Mouse (Mus musculus) embryonic facial prominence, embryonic 11.5 days (tissue): Measurements from ENCODE around the gene Wbp2. TPM values are rescaled to one million over a fixed set of nuclear protein-coding genes. Genes with fewer than 3 reads are reported as not detected.

Experiments used
- polyA plus RNA-seq: library from polyadenylated mRNA; unstranded; fragments of >200 nt; fragmentation: Nextera tagmentation; extraction: Ambion mirVana; gene quantifications from 2 replicates; pipeline ENCODE4 v1.2.1, GENCODE M21; 2014

The Wbp2 gene
- polyA plus RNA-seq, 1 experiment from 2014 or later = 47.0 TPM

Other genes with a start within 250 kb of the Wbp2 start
- gene Myo15b, start 228.6 kb downstream of the Wbp2 start, polyA plus RNA-seq = 0.07 and 0.31 TPM in 2 replicates
- 1.1 and 1.4 TPM in 2 replicates for gene Smim5, start 187.0 kb downstream of the Wbp2 start, polyA plus RNA-seq
- 0.21 TPM in 1 of 2 replicates, not detected in the other for gene Smim6, start 175.0 kb downstream of the Wbp2 start, polyA plus RNA-seq
- gene Sap30bp, start 153.7 kb downstream of the Wbp2 start, polyA plus RNA-seq = 49.8 and 59.4 TPM in 2 replicates
- 14.2 and 15.3 TPM in 2 replicates for gene Recql5, start 153.5 kb downstream of the Wbp2 start, polyA plus RNA-seq
- 0.83 and 0.85 TPM in 2 replicates for gene Itgb4, start 112.3 kb downstream of the Wbp2 start, polyA plus RNA-seq
- 113 and 125 TPM in 2 replicates for gene Galk1, start 74.3 kb downstream of the Wbp2 start, polyA plus RNA-seq
- gene H3f3b, start 59.0 kb downstream of the Wbp2 start, polyA plus RNA-seq = 2,457 and 2,634 TPM in 2 replicates
- 21.2 and 21.7 TPM in 2 replicates for gene Unk, start 56.7 kb downstream of the Wbp2 start, polyA plus RNA-seq
- gene Unc13d, start 9.0 kb downstream of the Wbp2 start, polyA plus RNA-seq = 0.71 and 1.2 TPM in 2 replicates
- 3.4 and 4.5 TPM in 2 replicates for gene Trim47, start 40.2 kb upstream of the Wbp2 start, polyA plus RNA-seq
- gene Trim65, start 44.1 kb upstream of the Wbp2 start, polyA plus RNA-seq = 1.2 and 1.8 TPM in 2 replicates
- gene Mrpl38, start 51.9 kb upstream of the Wbp2 start, polyA plus RNA-seq = 101 and 102 TPM in 2 replicates
- 20.3 and 25.9 TPM in 2 replicates for gene Fbf1, start 81.2 kb upstream of the Wbp2 start, polyA plus RNA-seq
- gene Ten1, start 111.9 kb upstream of the Wbp2 start, polyA plus RNA-seq = 54.7 and 59.2 TPM in 2 replicates
- gene Acox1, start 112.0 kb upstream of the Wbp2 start, polyA plus RNA-seq = 22.1 and 22.4 TPM in 2 replicates
- gene Evpl, start 151.1 kb upstream of the Wbp2 start, polyA plus RNA-seq = 0.73 and 0.88 TPM in 2 replicates
- 78.7 and 80.5 TPM in 2 replicates for gene Srp68, start 187.2 kb upstream of the Wbp2 start, polyA plus RNA-seq
- gene Galr2, start 193.9 kb upstream of the Wbp2 start, polyA plus RNA-seq = 0.11 and 0.52 TPM in 2 replicates
- 64.1 and 64.2 TPM in 2 replicates for gene Exoc7, start 220.2 kb upstream of the Wbp2 start, polyA plus RNA-seq
- gene Foxj1, start 248.4 kb upstream of the Wbp2 start, polyA plus RNA-seq = 0.43 and 0.79 TPM in 2 replicates